Mouse (Mus musculus) G1E (cell line): ENCODE results near the gene Kirrel. TPM values are rescaled to one million over a fixed set of nuclear protein-coding genes. Genes with fewer than 3 reads are reported as not detected.

ENCODE experiments used
- ATAC-seq: 2 replicates; pipeline ENCODE4 v1.8.0; 2016; ENCODE audit warnings: mild to moderate bottlenecking; ENCODE audit not compliant: insufficient number of reproducible peaks, poor library complexity, low FRiP score, severe bottlenecking; ENCODE audit errors: extremely low read depth
- DNase-seq: peaks from one replicate; pipeline ENCODE4 v3.0.0; 2012; ENCODE audit warnings: low spot score
- H3K27me3 ChIP-seq: 2 replicates; pipeline ENCODE4 v1.6.1; 2012; ENCODE audit warnings: mild to moderate bottlenecking, low read length, inconsistent platforms; ENCODE audit not compliant: insufficient read depth
- H3K36me3 ChIP-seq: replicated peaks from 2 replicates; pipeline ENCODE3; 2012; ENCODE audit warnings: mild to moderate bottlenecking, inconsistent platforms
- H3K4me1 ChIP-seq: 2 replicates; pipeline ENCODE4 v1.6.1; 2012; ENCODE audit warnings: low read depth, low read length, inconsistent platforms, mixed read lengths; ENCODE audit not compliant: insufficient read depth
- H3K4me3 ChIP-seq: 2 replicates; pipeline ENCODE4 v1.5.1; 2012; ENCODE audit warnings: low read depth, mild to moderate bottlenecking, inconsistent platforms, low read length, moderate library complexity, mixed read lengths
- H3K9me3 ChIP-seq: replicated peaks from 2 replicates; pipeline ENCODE4 v1.6.1; 2012; ENCODE audit warnings: inconsistent platforms
- CTCF ChIP-seq: IDR thresholded peaks from 2 replicates; pipeline ENCODE4 v1.5.1; 2012; ENCODE audit warnings: low read depth, low read length, inconsistent platforms, mixed read lengths
- GATA1 ChIP-seq: IDR thresholded peaks from 2 replicates; pipeline ENCODE4 v1.6.1; 2012; ENCODE audit warnings: borderline replicate concordance, low read length, inconsistent platforms, mixed read lengths
- GATA2 ChIP-seq: IDR thresholded peaks from 2 replicates; pipeline ENCODE4 v1.6.1; 2012; ENCODE audit warnings: low read depth, low read length, inconsistent platforms, borderline replicate concordance
- POLR2AphosphoS5 ChIP-seq: IDR thresholded peaks from 2 replicates; pipeline ENCODE4 v1.6.1; 2012; ENCODE audit warnings: low read depth, low read length, inconsistent platforms; ENCODE audit not compliant: insufficient replicate concordance
- TAL1 ChIP-seq: conservative IDR thresholded peaks from 2 replicates; pipeline ENCODE4 v1.6.1; 2012; ENCODE audit warnings: low read depth, low read length, inconsistent platforms, mixed read lengths
- polyA plus RNA-seq: library from polyadenylated mRNA; stranded (reverse); fragments of >175 nt; gene quantifications from 2 replicates; pipeline ENCODE4 v1.2.3, GENCODE M21; 2012
- total RNA-seq, 2 experiments: library from RNA; stranded (forward) in 1 of 2; stranded (reverse) in 1 of 2; fragments of 200-1000 nt in 1 of 2; fragments of >200 nt in 1 of 2; fragmentation: Nextera tagmentation in 1 of 2; gene quantifications; 2 replicates each; pipeline ENCODE4 v1.2.3; 2014 to 2017

Kirrel gene
- total and polyA plus RNA-seq, 3 experiments = 0.11 TPM; not detected in 2

- no peak for DNase-seq
- TF ChIP-seq GATA2 (no peak), GATA1 (no peak), POLR2AphosphoS5 (no peak), CTCF (no peak), TAL1 (no peak)
Observed at GRCm38 (mm10) chr3:87206336-87207075, 32.0 kb upstream of the Kirrel start.

GRCm38 (mm10) chr3:87196637-87197036 is 22.1 kb upstream of the Kirrel start:
- Histone ChIP-seq H3K4me3 (no peak overlapping the region), H3K27me3 (no peaks in the 10 kb centered on the region), H3K36me3 (no peaks in the 10 kb centered on the region), H3K4me1 (no peaks in the 10 kb centered on the region), H3K9me3 (no peaks in the 10 kb centered on the region)
- DNase-seq = no peak
- ATAC-seq = no peak
- no peak for TF ChIP-seq GATA1
- no peak for TF ChIP-seq GATA2

More at GRCm38 (mm10) chr3:87206336-87207075, 32.0 kb upstream of the Kirrel start:
- no peaks in the 10 kb centered on the region for H3K9me3 ChIP-seq
- ATAC-seq = no peak
- H3K4me3 ChIP-seq = no peak overlapping the region
- no peaks in the 10 kb centered on the region for H3K4me1 ChIP-seq
- no peaks in the 10 kb centered on the region for H3K36me3 ChIP-seq
- no peaks in the 10 kb centered on the region for H3K27me3 ChIP-seq

GRCm38 (mm10) chr3:87195041-87195440 is 20.5 kb upstream of the Kirrel start:
- TF ChIP-seq GATA2 (no peak), POLR2AphosphoS5 (no peak), TAL1 (no peak), GATA1 (no peak), CTCF (no peak)
- DNase-seq (no peak), ATAC-seq (no peak)
- Histone ChIP-seq H3K9me3 (no peaks in the 10 kb centered on the region), H3K36me3 (no peaks in the 10 kb centered on the region), H3K4me1 (no peaks in the 10 kb centered on the region), H3K27me3 (no peaks in the 10 kb centered on the region), H3K4me3 (no peak overlapping the region)

- DNase-seq (no peak), ATAC-seq (no peak)
- no peaks in the 10 kb centered on the region for H3K4me1 ChIP-seq
- no peak overlapping the region for H3K4me3 ChIP-seq
- no peaks in the 10 kb centered on the region for H3K27me3 ChIP-seq
- H3K9me3 ChIP-seq = no peaks in the 10 kb centered on the region
- H3K36me3 ChIP-seq = no peaks in the 10 kb centered on the region
- no peak for TF ChIP-seq GATA1
- TF ChIP-seq POLR2AphosphoS5 = no peak
- no peak for TF ChIP-seq TAL1
- no peak for TF ChIP-seq CTCF
- no peak for TF ChIP-seq GATA2
Observed at GRCm38 (mm10) chr3:87194591-87194990, 20.0 kb upstream of the Kirrel start.

GRCm38 (mm10) chr3:87193756-87194155 is 19.2 kb upstream of the Kirrel start:
- Histone ChIP-seq H3K9me3 (no peaks in the 10 kb centered on the region), H3K36me3 (no peaks in the 10 kb centered on the region), H3K4me1 (no peaks in the 10 kb centered on the region), H3K4me3 (no peak overlapping the region), H3K27me3 (no peaks in the 10 kb centered on the region)
- TF ChIP-seq CTCF (no peak), POLR2AphosphoS5 (no peak), GATA1 (no peak)
- ATAC-seq = no peak
- no peak for DNase-seq

- TF ChIP-seq GATA1 (no peak), POLR2AphosphoS5 (no peak), TAL1 (no peak), CTCF (no peak), GATA2 (no peak)
Observed at GRCm38 (mm10) chr3:87193352-87193751, 18.8 kb upstream of the Kirrel start.

GRCm38 (mm10) chr3:87176687-87177086 is 2.1 kb upstream of the Kirrel start:
- DNase-seq = no peak
- H3K4me3 ChIP-seq = no peak overlapping the region
- no peak for TF ChIP-seq CTCF
- no peak for TF ChIP-seq GATA1
- TF ChIP-seq POLR2AphosphoS5 = no peak
- no peak for TF ChIP-seq TAL1
- TF ChIP-seq GATA2 = no peak
- H3K9me3 ChIP-seq = no peaks in the 10 kb centered on the region
- peaks cover 31% of the 10 kb centered on the region for H3K27me3 ChIP-seq
- H3K36me3 ChIP-seq = no peaks in the 10 kb centered on the region
- ATAC-seq = no peak
- H3K4me1 ChIP-seq = no peaks in the 10 kb centered on the region

More at GRCm38 (mm10) chr3:87193352-87193751, 18.8 kb upstream of the Kirrel start:
- Histone ChIP-seq H3K36me3 (no peaks in the 10 kb centered on the region), H3K27me3 (no peaks in the 10 kb centered on the region), H3K4me3 (no peak overlapping the region), H3K9me3 (no peaks in the 10 kb centered on the region), H3K4me1 (no peaks in the 10 kb centered on the region)
- no peak for ATAC-seq
- DNase-seq = no peak
